Mouse (Mus musculus): Measurements from ENCODE around the gene Gm17581. TPM values are rescaled to one million over a fixed set of nuclear protein-coding genes. Genes with fewer than 3 reads are reported as not detected.
A peak's percentile ranks its signal among the peaks of the same experiment; 100 is the strongest.

Gm17581 gene
- polyA plus RNA-seq, 1 experiment from 2014 or later: not detected

DNA sequence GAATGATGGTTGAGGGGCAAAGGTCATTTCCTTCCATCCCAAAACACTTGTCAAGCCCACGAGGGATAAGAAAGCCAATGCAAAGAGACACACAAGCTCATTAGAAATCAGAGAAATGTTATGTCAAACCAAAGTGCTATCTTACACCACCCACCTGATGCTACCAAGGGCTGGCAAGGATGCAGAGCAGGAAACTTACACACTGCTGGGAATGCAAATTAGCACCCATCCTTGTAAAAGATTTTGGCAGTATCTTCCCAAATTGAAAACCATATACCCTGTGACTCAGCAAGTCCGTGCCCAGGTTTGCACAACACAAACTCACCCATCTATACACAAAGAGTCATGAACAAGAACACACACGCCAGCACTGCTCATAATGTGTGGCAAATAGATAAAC, 9.8 kb upstream of the Gm17581 start:
- Histone ChIP-seq H3K9me3 (replicated peaks; ENCODE audit: control insufficient read depth, low read length) (no peaks in the 10 kb centered on the region), H3K27me3 (ENCODE audit: control insufficient read depth, insufficient read depth, low read depth, low read length) (peaks cover 4% of the 10 kb centered on the region), H3K9ac (ENCODE audit: low read depth, low read length) (no peak overlapping the region), H3K36me3 (ENCODE audit: control insufficient read depth, insufficient read depth) (no peaks in the 10 kb centered on the region), H3K27ac (ENCODE audit: low read length) (no peak overlapping the region), H3K4me3 (ENCODE audit: low read depth, low read length) (no peak overlapping the region), H3K4me1 (ENCODE audit: control insufficient read depth, low read depth, low read length) (peaks cover 2% of the 10 kb centered on the region), H3K4me2 (ENCODE audit: low read depth, low read length) (no peak overlapping the region)
- ATAC-seq (ENCODE audit: low read depth): no peak
- WGBS (ENCODE audit: insufficient replicate concordance): 35% methylated on average over 3 of the region's 3 CpGs

DNA sequence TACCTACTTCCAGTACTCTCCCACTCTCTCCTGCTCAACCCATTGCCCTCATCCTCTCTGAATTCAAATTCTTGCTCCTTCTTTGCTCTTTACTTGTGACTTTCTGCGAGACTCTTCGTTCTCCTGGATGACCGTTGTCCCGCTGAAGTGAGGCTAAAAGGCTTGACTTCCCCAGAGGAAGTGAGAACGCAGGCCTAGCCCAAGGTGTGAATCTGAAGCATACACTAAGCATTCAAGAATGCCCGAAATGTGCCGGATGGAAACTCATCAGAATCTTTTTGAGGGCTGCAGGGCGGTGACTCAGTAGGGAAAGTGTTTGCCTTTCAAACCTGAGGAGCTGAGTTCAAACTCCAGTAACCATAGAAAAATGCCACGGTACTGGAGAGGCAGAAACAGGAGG, 7.7 kb upstream of the Gm17581 start:
- ATAC-seq (ENCODE audit: low read depth): no peak
- WGBS (ENCODE audit: insufficient replicate concordance): 36% methylated on average over 9 of the region's 9 CpGs
- no peak overlapping the region for H3K4me2 ChIP-seq (ENCODE audit: low read depth, low read length)
- no peak overlapping the region for H3K9ac ChIP-seq (ENCODE audit: low read depth, low read length)
- peaks cover 2% of the 10 kb centered on the region for H3K4me1 ChIP-seq (ENCODE audit: control insufficient read depth, low read depth, low read length)
- H3K4me3 ChIP-seq (ENCODE audit: low read depth, low read length): no peak overlapping the region
- H3K9me3 ChIP-seq (replicated peaks; ENCODE audit: control insufficient read depth, low read length): no peaks in the 10 kb centered on the region
- no peak overlapping the region for H3K27ac ChIP-seq (ENCODE audit: low read length)
- peaks cover 4% of the 10 kb centered on the region for H3K27me3 ChIP-seq (ENCODE audit: control insufficient read depth, insufficient read depth, low read depth, low read length)
- no peaks in the 10 kb centered on the region for H3K36me3 ChIP-seq (ENCODE audit: control insufficient read depth, insufficient read depth)

DNA sequence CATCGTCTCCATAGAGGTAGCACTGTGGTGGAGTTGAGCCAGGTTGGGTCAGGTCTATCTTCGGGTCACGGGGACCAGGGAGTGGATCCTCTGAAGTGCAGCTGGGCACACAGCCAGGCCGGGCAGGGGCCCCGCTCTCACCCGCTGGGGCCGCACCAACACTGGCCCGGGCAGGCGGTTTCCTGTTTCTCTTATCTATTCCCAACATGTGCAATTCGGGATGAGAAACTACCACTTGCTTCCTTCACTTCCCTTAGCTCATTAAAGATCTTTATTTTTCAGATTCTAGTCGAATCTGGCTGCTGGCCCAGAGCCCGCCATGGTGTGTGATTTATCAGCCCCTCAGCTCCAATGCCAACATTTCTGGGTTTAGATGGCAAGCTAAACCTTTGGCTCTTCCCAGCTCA, 7.3 kb upstream of the Gm17581 start:
- whole genome bisulfite sequencing (ENCODE audit: insufficient replicate concordance): 9% methylated on average over 12 of the region's 12 CpGs
- Histone ChIP-seq H3K4me1 (ENCODE audit: control insufficient read depth, low read depth, low read length) (peaks cover 2% of the 10 kb centered on the region), H3K4me2 (ENCODE audit: low read depth, low read length) (no peak overlapping the region), H3K27me3 (ENCODE audit: control insufficient read depth, insufficient read depth, low read depth, low read length) (peaks cover 4% of the 10 kb centered on the region), H3K4me3 (ENCODE audit: low read depth, low read length) (no peak overlapping the region), H3K9me3 (replicated peaks; ENCODE audit: control insufficient read depth, low read length) (no peaks in the 10 kb centered on the region), H3K9ac (ENCODE audit: low read depth, low read length) (no peak overlapping the region), H3K27ac (ENCODE audit: low read length) (no peak overlapping the region), H3K36me3 (ENCODE audit: control insufficient read depth, insufficient read depth) (no peaks in the 10 kb centered on the region)
- peak; percentile 55; the same call in 1 of the 2 replicates for ATAC-seq (ENCODE audit: low read depth)

DNA sequence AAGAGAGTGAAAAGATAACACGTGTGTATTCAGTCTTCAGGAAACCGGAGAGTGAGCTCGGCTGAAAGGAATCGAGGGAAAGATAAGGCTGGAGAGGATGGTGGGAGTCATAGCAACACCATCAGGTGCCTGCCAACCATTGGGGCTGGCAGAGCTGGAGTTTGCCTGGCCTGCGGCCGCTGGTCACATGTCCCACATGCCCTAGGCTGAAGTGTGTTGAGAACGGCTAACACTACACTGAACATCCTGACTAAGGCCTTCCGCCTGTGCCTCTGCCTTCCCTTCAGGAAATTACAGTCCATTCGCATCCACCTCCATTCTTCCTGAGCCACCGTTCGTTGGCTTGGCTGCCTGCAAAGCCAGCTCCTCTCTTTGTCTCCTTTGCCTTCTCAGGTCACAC, 6.5 kb upstream of the Gm17581 start:
- Histone ChIP-seq H3K9ac (ENCODE audit: low read depth, low read length) (no peak overlapping the region), H3K4me3 (ENCODE audit: low read depth, low read length) (no peak overlapping the region), H3K4me1 (ENCODE audit: control insufficient read depth, low read depth, low read length) (peaks cover 2% of the 10 kb centered on the region), H3K27ac (ENCODE audit: low read length) (no peak overlapping the region), H3K36me3 (ENCODE audit: control insufficient read depth, insufficient read depth) (no peaks in the 10 kb centered on the region), H3K4me2 (ENCODE audit: low read depth, low read length) (no peak overlapping the region), H3K27me3 (ENCODE audit: control insufficient read depth, insufficient read depth, low read depth, low read length) (peaks cover 4% of the 10 kb centered on the region), H3K9me3 (replicated peaks; ENCODE audit: control insufficient read depth, low read length) (no peaks in the 10 kb centered on the region)
- WGBS (ENCODE audit: insufficient replicate concordance): 15% methylated on average over 11 of the region's 11 CpGs
- ATAC-seq (ENCODE audit: low read depth): no peak

DNA sequence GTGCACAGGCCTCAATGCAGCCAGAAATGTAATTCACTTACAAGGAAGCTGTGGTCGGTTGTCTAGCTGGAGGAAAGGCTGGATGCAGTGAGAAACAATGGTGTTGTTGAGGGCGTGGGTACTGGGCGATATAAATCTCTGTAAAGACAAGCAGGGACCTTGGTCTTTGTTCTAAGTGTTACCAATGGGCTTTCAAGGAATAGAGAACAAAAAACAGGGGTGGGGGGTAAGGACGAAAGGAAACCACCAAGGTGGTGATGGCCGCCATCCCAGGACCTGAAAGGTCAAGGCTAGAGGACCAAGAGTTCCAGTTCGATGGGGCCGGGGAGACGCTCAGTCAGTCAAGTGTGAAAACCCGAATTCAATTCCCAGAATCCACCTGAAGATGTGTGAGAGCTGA, 2.1 kb upstream of the Gm17581 start:
- Histone ChIP-seq H3K4me2 (ENCODE audit: low read depth, low read length) (no peak overlapping the region), H3K27ac (ENCODE audit: low read length) (no peak overlapping the region), H3K4me1 (ENCODE audit: control insufficient read depth, low read depth, low read length) (peaks cover 1% of the 10 kb centered on the region), H3K4me3 (ENCODE audit: low read depth, low read length) (no peak overlapping the region), H3K9me3 (replicated peaks; ENCODE audit: control insufficient read depth, low read length) (no peaks in the 10 kb centered on the region), H3K36me3 (ENCODE audit: control insufficient read depth, insufficient read depth) (no peaks in the 10 kb centered on the region), H3K27me3 (ENCODE audit: control insufficient read depth, insufficient read depth, low read depth, low read length) (peaks cover 4% of the 10 kb centered on the region; the same call in 1 of the 2 replicates), H3K9ac (ENCODE audit: low read depth, low read length) (no peak overlapping the region)
- ATAC-seq (ENCODE audit: low read depth): no peak
- WGBS (ENCODE audit: insufficient replicate concordance): 29% methylated on average over 9 of the region's 9 CpGs

DNA sequence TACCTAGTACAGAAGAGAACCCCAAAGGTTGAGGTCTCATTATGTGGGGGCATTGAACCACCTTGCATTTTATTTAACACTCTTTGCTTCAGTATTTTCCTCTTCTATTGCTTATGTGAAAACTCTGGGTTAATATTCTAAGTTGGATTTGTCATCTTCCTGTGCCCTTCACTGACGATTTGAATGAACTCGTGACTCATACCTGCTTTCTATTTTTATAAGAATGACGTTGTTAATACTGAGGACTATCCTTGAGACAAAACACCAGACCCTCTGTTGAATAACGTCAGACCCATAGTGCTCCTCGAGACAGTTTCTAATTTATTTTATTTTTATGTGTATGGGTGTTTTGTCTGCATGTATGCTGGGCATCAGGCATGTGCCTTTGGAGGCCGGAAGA, 1.3 kb upstream of the Gm17581 start:
- Histone ChIP-seq H3K4me2 (ENCODE audit: low read depth, low read length) (no peak overlapping the region), H3K9ac (ENCODE audit: low read depth, low read length) (no peak overlapping the region), H3K4me3 (ENCODE audit: low read depth, low read length) (no peak overlapping the region), H3K9me3 (replicated peaks; ENCODE audit: control insufficient read depth, low read length) (no peaks in the 10 kb centered on the region), H3K27me3 (ENCODE audit: control insufficient read depth, insufficient read depth, low read depth, low read length) (no peaks in the 10 kb centered on the region), H3K36me3 (ENCODE audit: control insufficient read depth, insufficient read depth) (no peaks in the 10 kb centered on the region), H3K27ac (ENCODE audit: low read length) (no peak overlapping the region), H3K4me1 (ENCODE audit: control insufficient read depth, low read depth, low read length) (no peaks in the 10 kb centered on the region)
- 48% methylated on average over 6 of the region's 6 CpGs for WGBS (ENCODE audit: insufficient replicate concordance)
- ATAC-seq (ENCODE audit: low read depth): no peak

DNA sequence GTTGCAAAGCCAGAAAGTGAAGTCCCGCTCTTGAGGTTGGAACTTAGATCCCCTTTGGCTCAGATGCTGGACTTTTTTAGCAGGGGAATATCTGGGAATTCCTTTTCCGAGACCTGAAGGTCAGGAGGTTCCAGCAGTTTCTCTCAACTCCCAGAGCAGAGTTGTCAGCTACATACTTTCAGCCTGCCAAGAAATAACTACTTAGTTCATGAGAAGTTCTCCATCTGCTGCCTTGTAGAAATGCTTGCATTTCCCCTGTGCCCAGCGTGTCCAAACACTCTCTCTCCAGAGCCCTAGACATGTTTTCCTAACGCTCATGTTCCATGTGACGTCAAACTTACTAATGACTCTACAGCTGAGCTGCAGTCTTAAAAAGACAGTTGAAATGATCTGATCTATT, 586 bp downstream of the Gm17581 start:
- ATAC-seq (ENCODE audit: low read depth): no peak
- Histone ChIP-seq H3K36me3 (ENCODE audit: control insufficient read depth, insufficient read depth) (no peaks in the 10 kb centered on the region), H3K4me1 (ENCODE audit: control insufficient read depth, low read depth, low read length) (no peaks in the 10 kb centered on the region), H3K27me3 (ENCODE audit: control insufficient read depth, insufficient read depth, low read depth, low read length) (no peaks in the 10 kb centered on the region), H3K4me2 (ENCODE audit: low read depth, low read length) (no peak overlapping the region), H3K27ac (ENCODE audit: low read length) (no peak overlapping the region), H3K4me3 (ENCODE audit: low read depth, low read length) (no peak overlapping the region), H3K9me3 (replicated peaks; ENCODE audit: control insufficient read depth, low read length) (no peaks in the 10 kb centered on the region), H3K9ac (ENCODE audit: low read depth, low read length) (no peak overlapping the region)
- 64% methylated on average over 5 of the region's 5 CpGs for WGBS (ENCODE audit: insufficient replicate concordance)

DNA sequence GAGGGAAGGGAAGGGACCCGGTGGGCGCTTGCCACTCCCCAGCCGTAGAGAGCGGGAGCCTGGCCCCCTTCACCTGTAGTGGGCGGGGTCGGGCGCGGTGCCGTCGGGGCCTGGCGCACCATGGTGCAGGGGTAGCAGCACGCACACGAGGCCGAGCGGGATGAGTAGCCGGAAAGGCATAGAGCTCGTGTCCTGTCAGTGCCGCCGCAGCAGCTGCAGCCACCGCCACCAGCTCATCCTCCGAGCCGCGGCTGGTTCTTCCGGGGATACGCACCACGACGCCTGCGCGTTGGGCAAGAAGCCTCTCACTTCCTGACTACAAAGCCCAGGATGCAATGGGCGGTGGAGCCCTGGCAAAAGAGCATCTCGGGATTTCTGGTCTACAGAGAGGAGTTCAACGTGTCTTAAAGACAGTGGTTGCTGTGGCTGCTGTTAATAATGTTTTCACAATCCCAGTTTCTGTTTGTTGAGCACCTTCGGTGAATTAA, 6.5 kb downstream of the Gm17581 start, which contains the start of gene Edem2:
Gene Edem2, minus strand, starts transcription at position 318 of the 488 bp plus-strand sequence.
- WGBS (ENCODE audit: insufficient replicate concordance): 0% methylated on average over 33 of the region's 33 CpGs
- Histone ChIP-seq H3K27ac (ENCODE audit: low read length) (no peak within 1 kb of the TSS), H3K4me3 (ENCODE audit: low read depth, low read length) (peak within 1 kb of the TSS; percentile 90)

DNA sequence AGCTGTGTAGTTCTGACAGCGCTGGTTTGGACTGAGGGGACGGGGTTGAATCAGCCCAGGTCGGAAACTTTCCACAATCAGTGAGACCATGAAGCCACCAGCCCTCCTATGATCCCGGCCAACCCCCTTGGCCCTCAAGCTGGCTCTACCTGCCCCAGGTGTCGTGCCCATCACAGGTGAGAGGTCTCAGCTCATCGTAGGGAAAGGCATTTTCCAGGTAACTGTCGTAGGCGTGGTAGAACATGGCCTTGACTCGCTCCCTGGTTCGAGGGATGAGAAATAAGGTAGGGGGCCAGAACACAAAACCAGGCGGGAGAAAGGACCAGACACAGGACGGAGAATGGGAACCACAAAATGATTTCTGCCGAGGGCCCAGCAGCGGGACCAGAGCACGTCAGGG, 6.9 kb downstream of the Gm17581 start:
- Histone ChIP-seq H3K9me3 (replicated peaks; ENCODE audit: control insufficient read depth, low read length) (no peaks in the 10 kb centered on the region), H3K4me2 (ENCODE audit: low read depth, low read length) (peak overlapping the region; percentile 91), H3K9ac (ENCODE audit: low read depth, low read length) (peak overlapping the region; percentile 72), H3K4me3 (ENCODE audit: low read depth, low read length) (peak overlapping the region; percentile 90), H3K4me1 (ENCODE audit: control insufficient read depth, low read depth, low read length) (peaks cover 13% of the 10 kb centered on the region), H3K36me3 (ENCODE audit: control insufficient read depth, insufficient read depth) (no peaks in the 10 kb centered on the region), H3K27me3 (ENCODE audit: control insufficient read depth, insufficient read depth, low read depth, low read length) (no peaks in the 10 kb centered on the region), H3K27ac (ENCODE audit: low read length) (no peak overlapping the region)
- 7% methylated on average over 15 of the region's 15 CpGs for WGBS (ENCODE audit: insufficient replicate concordance)
- no peak for ATAC-seq (ENCODE audit: low read depth)

More for the DNA sequence above, 6.5 kb downstream of the Gm17581 start, which contains the start of gene Edem2:
- H3K36me3 ChIP-seq (ENCODE audit: control insufficient read depth, insufficient read depth): no peaks in the 10 kb centered on the region
- H3K4me1 ChIP-seq (ENCODE audit: control insufficient read depth, low read depth, low read length): peaks cover 13% of the 10 kb centered on the region
- peak within 1 kb of the TSS; percentile 72 for H3K9ac ChIP-seq (ENCODE audit: low read depth, low read length)
- peak; percentile 93 for ATAC-seq (ENCODE audit: low read depth)
- H3K27me3 ChIP-seq (ENCODE audit: control insufficient read depth, insufficient read depth, low read depth, low read length): no peaks in the 10 kb centered on the region
- H3K4me2 ChIP-seq (ENCODE audit: low read depth, low read length): peak within 1 kb of the TSS; percentile 91
- H3K9me3 ChIP-seq (replicated peaks; ENCODE audit: control insufficient read depth, low read length): no peaks in the 10 kb centered on the region
